Mouse (Mus musculus) CD8-positive naive resting alpha-beta T cell, adult 2 months (primary cell): ENCODE measurements around the gene Zbtb25.

Experiments used
- DNase-seq, 2 experiments: peaks; one replicate each; pipeline ENCODE4 v3.0.0; 2022; ENCODE audit warnings: low read depth in 2 of 2, low spot score in 2 of 2

Zbtb25 gene

GRCm38 (mm10) chr12:76299361-76299906 lies 70.0 kb downstream of the Zbtb25 start:
- DNase-seq, result no peak

DNA sequence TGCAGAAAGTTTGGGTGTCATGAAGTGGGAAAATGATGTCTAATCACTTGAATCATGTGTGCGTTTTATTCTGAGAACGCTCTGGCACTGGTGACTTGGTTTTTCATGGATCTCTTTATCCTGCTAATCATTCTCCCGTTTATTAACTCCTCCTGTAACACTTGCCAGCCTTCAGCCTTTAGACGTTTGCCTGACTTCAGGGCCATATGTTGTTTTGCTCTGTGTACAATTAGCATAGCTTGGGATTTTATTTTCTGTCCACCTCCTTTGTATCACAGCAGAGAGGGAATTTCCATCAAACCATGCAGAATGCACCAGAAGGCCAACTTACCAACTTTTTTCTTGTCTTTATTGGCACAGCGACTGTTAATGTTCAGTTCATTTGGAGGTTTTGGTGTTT lies 71.6 kb downstream of the Zbtb25 start:
- DNase-seq, result no peak
